Mouse (Mus musculus): ENCODE results near the gene Ankrd53. TPM values are rescaled to one million over a fixed set of nuclear protein-coding genes. Genes with fewer than 3 reads are reported as not detected.

The Ankrd53 gene
- polyA plus RNA-seq, 1 experiment from 2014 or later = 0.21 TPM

GRCm38 (mm10) chr6:83727178-83727577, 35.3 kb upstream of the Ankrd53 start:
- no peak overlapping the region for H3K27ac ChIP-seq (ENCODE audit: low read depth)
- no peak overlapping the region for H3K4me2 ChIP-seq
- no peak overlapping the region for H3K9ac ChIP-seq
- 30% methylated on average over 4 of the region's 4 CpGs for WGBS
- DNase-seq (peak; percentile 44), ATAC-seq (ENCODE audit: insufficient read depth) (no peak)
- H3K36me3 ChIP-seq (ENCODE audit: insufficient read depth) = no peaks in the 10 kb centered on the region
- no peaks in the 10 kb centered on the region for H3K4me1 ChIP-seq (ENCODE audit: insufficient read depth)
- no peak overlapping the region for H3K4me3 ChIP-seq (ENCODE audit: low read depth, low read length)
- peak; percentile 37; the same call in 1 of the 2 replicates for TF ChIP-seq CTCF (IDR thresholded peaks at IDR 0.05; ENCODE audit: low read depth)
- peaks cover 22% of the 10 kb centered on the region for H3K27me3 ChIP-seq (ENCODE audit: insufficient read depth, low read length)
- no peaks in the 10 kb centered on the region for H3K9me3 ChIP-seq (ENCODE audit: low read depth, low read length)

- no peak overlapping the region for H3K4me2 ChIP-seq
- no peak overlapping the region for H3K4me3 ChIP-seq (ENCODE audit: low read depth, low read length)
- peak; percentile 65 for TF ChIP-seq CTCF (IDR thresholded peaks at IDR 0.05; ENCODE audit: low read depth)
- 92% methylated on average over 3 of the region's 3 CpGs for WGBS
- no peaks in the 10 kb centered on the region for H3K9me3 ChIP-seq (ENCODE audit: low read depth, low read length)
- peaks cover 12% of the 10 kb centered on the region for H3K27me3 ChIP-seq (ENCODE audit: insufficient read depth, low read length)
- H3K9ac ChIP-seq = no peak overlapping the region
- no peak overlapping the region for H3K27ac ChIP-seq (ENCODE audit: low read depth)
- H3K36me3 ChIP-seq (ENCODE audit: insufficient read depth) = no peaks in the 10 kb centered on the region
- H3K4me1 ChIP-seq (ENCODE audit: insufficient read depth) = no peaks in the 10 kb centered on the region
- no peak for ATAC-seq (ENCODE audit: insufficient read depth)
- peak; percentile 47 for DNase-seq
These were observed 34.0 kb upstream of the Ankrd53 start for GRCm38 (mm10) chr6:83728488-83728887.

GRCm38 (mm10) chr6:83729350-83729970, 33.0 kb upstream of the Ankrd53 start:
- 55% methylated on average over 14 of the region's 14 CpGs for WGBS
- no peak for TF ChIP-seq CTCF (IDR thresholded peaks at IDR 0.05; ENCODE audit: low read depth)
- Histone ChIP-seq H3K9ac (no peak overlapping the region), H3K9me3 (ENCODE audit: low read depth, low read length) (no peaks in the 10 kb centered on the region), H3K4me2 (no peak overlapping the region), H3K27me3 (ENCODE audit: insufficient read depth, low read length) (peaks cover 6% of the 10 kb centered on the region; the same call in 1 of the 2 replicates), H3K4me1 (ENCODE audit: insufficient read depth) (no peaks in the 10 kb centered on the region), H3K36me3 (ENCODE audit: insufficient read depth) (no peaks in the 10 kb centered on the region), H3K27ac (ENCODE audit: low read depth) (no peak overlapping the region), H3K4me3 (ENCODE audit: low read depth, low read length) (no peak overlapping the region)
- no peak for DNase-seq
- ATAC-seq (ENCODE audit: insufficient read depth) = no peak

GRCm38 (mm10) chr6:83731128-83731527, 31.3 kb upstream of the Ankrd53 start:
- Histone ChIP-seq H3K4me2 (no peak overlapping the region), H3K4me3 (ENCODE audit: low read depth, low read length) (no peak overlapping the region), H3K36me3 (ENCODE audit: insufficient read depth) (no peaks in the 10 kb centered on the region), H3K9ac (no peak overlapping the region), H3K27me3 (ENCODE audit: insufficient read depth, low read length) (no peaks in the 10 kb centered on the region), H3K4me1 (ENCODE audit: insufficient read depth) (no peaks in the 10 kb centered on the region), H3K27ac (ENCODE audit: low read depth) (no peak overlapping the region), H3K9me3 (ENCODE audit: low read depth, low read length) (no peaks in the 10 kb centered on the region)
- DNase-seq (peak; percentile 81), ATAC-seq (ENCODE audit: insufficient read depth) (no peak; the same call in 1 of the 2 replicates)
- peak; percentile 85 for TF ChIP-seq CTCF (IDR thresholded peaks at IDR 0.05; ENCODE audit: low read depth)
- 28% methylated on average over 5 of the region's 5 CpGs for WGBS

- no peak for DNase-seq
These were observed 25.1 kb upstream of the Ankrd53 start for GRCm38 (mm10) chr6:83737311-83737710.

GRCm38 (mm10) chr6:83738596-83738995, 23.8 kb upstream of the Ankrd53 start:
- DNase-seq = peak; percentile 32
- no peak overlapping the region for H3K4me2 ChIP-seq
- no peak overlapping the region for H3K27ac ChIP-seq (ENCODE audit: low read depth)
- no peaks in the 10 kb centered on the region for H3K9me3 ChIP-seq (ENCODE audit: low read depth, low read length)
- H3K4me3 ChIP-seq (ENCODE audit: low read depth, low read length) = no peak overlapping the region
- WGBS = 50% methylated on average over 6 of the region's 6 CpGs
- H3K9ac ChIP-seq = no peak overlapping the region
- no peak for ATAC-seq (ENCODE audit: insufficient read depth)
- H3K27me3 ChIP-seq (ENCODE audit: insufficient read depth, low read length) = no peaks in the 10 kb centered on the region
- H3K36me3 ChIP-seq (ENCODE audit: insufficient read depth) = no peaks in the 10 kb centered on the region
- no peaks in the 10 kb centered on the region for H3K4me1 ChIP-seq (ENCODE audit: insufficient read depth)
- no peak for TF ChIP-seq CTCF (IDR thresholded peaks at IDR 0.05; ENCODE audit: low read depth)

More at GRCm38 (mm10) chr6:83737311-83737710, 25.1 kb upstream of the Ankrd53 start:
- Histone ChIP-seq H3K4me3 (ENCODE audit: low read depth, low read length) (no peak overlapping the region), H3K4me2 (no peak overlapping the region), H3K9me3 (ENCODE audit: low read depth, low read length) (no peaks in the 10 kb centered on the region), H3K9ac (no peak overlapping the region), H3K36me3 (ENCODE audit: insufficient read depth) (no peaks in the 10 kb centered on the region), H3K4me1 (ENCODE audit: insufficient read depth) (no peaks in the 10 kb centered on the region), H3K27ac (ENCODE audit: low read depth) (no peak overlapping the region), H3K27me3 (ENCODE audit: insufficient read depth, low read length) (no peaks in the 10 kb centered on the region)
- no peak for ATAC-seq (ENCODE audit: insufficient read depth)
- 20% methylated on average over 13 of the region's 13 CpGs for WGBS
- TF ChIP-seq CTCF (IDR thresholded peaks at IDR 0.05; ENCODE audit: low read depth) = no peak

GRCm38 (mm10) chr6:83742761-83743160, 19.7 kb upstream of the Ankrd53 start, which contains the start of gene Atp6v1b1:
Atp6v1b1 (plus strand) TSS chr6:83742990.
- no peak within 1 kb of the TSS for H3K27ac ChIP-seq (ENCODE audit: low read depth)
- WGBS = 53% methylated on average over 5 of the region's 5 CpGs
- no peak within 1 kb of the TSS for H3K4me2 ChIP-seq
- H3K9me3 ChIP-seq (ENCODE audit: low read depth, low read length) = no peaks in the 10 kb centered on the region
- no peak for TF ChIP-seq CTCF (IDR thresholded peaks at IDR 0.05; ENCODE audit: low read depth)
- no peak within 1 kb of the TSS for H3K9ac ChIP-seq
- H3K4me1 ChIP-seq (ENCODE audit: insufficient read depth) = no peaks in the 10 kb centered on the region
- ATAC-seq (ENCODE audit: insufficient read depth) (no peak), DNase-seq (no peak)
- H3K36me3 ChIP-seq (ENCODE audit: insufficient read depth) = no peaks in the 10 kb centered on the region
- no peaks in the 10 kb centered on the region for H3K27me3 ChIP-seq (ENCODE audit: insufficient read depth, low read length)
- H3K4me3 ChIP-seq (ENCODE audit: low read depth, low read length) = no peak within 1 kb of the TSS

Measured in lung, embryonic 14.5 days (tissue).